Mouse (Mus musculus): ENCODE results near the gene Rassf6. TPM values are rescaled to one million over a fixed set of nuclear protein-coding genes. Genes with fewer than 3 reads are reported as not detected.

Rassf6 gene
- polyA plus RNA-seq, 1 experiment: 0.12 TPM

DNA sequence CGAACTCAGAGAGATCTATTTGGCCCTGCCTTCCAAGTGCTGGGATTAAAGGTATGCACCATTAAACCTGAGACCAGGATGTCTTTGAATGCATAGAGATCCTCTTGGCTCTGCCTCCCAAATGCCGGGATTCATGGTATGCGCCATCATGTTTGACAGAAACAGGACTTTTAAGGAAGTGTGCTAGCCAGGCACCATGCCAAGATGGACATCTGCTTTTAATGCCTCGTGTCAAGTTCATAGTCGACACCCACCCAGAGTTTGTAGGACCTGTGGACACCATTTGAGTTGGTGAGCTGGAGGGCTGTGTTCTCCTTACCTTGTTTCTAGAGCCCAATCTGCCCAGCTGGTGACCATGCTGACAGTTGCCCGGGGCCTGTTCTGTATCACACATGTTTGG lies 48.5 kb downstream of the Rassf6 start:
- Histone ChIP-seq H3K79me3 (ENCODE audit: low read depth) (no peaks in the 10 kb centered on the region), H3K4me3 (ENCODE audit: insufficient read depth, poor library complexity, severe bottlenecking) (no peak overlapping the region), H3K27me3 (ENCODE audit: control insufficient read depth, insufficient read depth, insufficient read length) (no peaks in the 10 kb centered on the region), H3ac (ENCODE audit: control insufficient read depth, insufficient read length, low read depth) (no peak overlapping the region), H3K79me2 (ENCODE audit: control insufficient read depth, insufficient read depth) (no peaks in the 10 kb centered on the region), H3K36me3 (ENCODE audit: control insufficient read depth, insufficient read depth) (no peaks in the 10 kb centered on the region)
- TF ChIP-seq FOSL1 (IDR thresholded peaks at IDR 0.05; ENCODE audit: insufficient read depth, low read length, poor library complexity, severe bottlenecking): no peak
- no peak for TF ChIP-seq USF1 (IDR thresholded peaks at IDR 0.05; ENCODE audit: low read depth)
- TF ChIP-seq CTCF (IDR thresholded peaks at IDR 0.05; ENCODE audit: control insufficient read depth, insufficient read depth, insufficient read length): no peak
- TF ChIP-seq MYOD1 (IDR thresholded peaks at IDR 0.05; ENCODE audit: control insufficient read depth, insufficient read length, low read depth): no peak
- TF ChIP-seq MAX (IDR thresholded peaks at IDR 0.05): no peak
- TF ChIP-seq MYOG (IDR thresholded peaks at IDR 0.05; ENCODE audit: control insufficient read depth, extremely low read depth, insufficient read length): no peak
- no peak for TF ChIP-seq CEBPB (IDR thresholded peaks at IDR 0.05; ENCODE audit: low read depth)

DNA sequence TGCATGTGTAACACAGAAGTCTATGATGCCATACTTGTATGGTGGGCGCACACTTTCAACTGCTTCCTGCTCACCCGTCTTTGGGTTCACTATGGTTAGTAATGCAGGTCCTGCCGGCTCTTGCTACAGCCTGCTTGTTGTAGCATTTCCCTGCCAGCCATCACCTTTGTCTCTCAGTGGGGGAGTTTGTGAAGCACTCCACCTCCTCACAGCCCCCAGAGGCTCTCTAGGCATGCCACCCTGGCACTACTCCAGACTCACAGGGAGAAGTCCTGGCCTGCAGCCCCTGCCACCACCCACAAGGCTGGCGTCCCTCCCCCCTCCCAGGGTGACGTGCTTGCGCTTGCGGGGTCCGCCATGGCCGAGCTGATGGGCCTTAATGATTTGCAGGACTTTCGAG lies 49.8 kb downstream of the Rassf6 start:
- H3K79me2 ChIP-seq (ENCODE audit: control insufficient read depth, insufficient read depth): no peaks in the 10 kb centered on the region
- H3K27me3 ChIP-seq (ENCODE audit: control insufficient read depth, insufficient read depth, insufficient read length): no peaks in the 10 kb centered on the region
- no peak overlapping the region for H3K4me3 ChIP-seq (ENCODE audit: insufficient read depth, poor library complexity, severe bottlenecking)
- no peak overlapping the region for H3ac ChIP-seq (ENCODE audit: control insufficient read depth, insufficient read length, low read depth)
- H3K36me3 ChIP-seq (ENCODE audit: control insufficient read depth, insufficient read depth): no peaks in the 10 kb centered on the region
- H3K79me3 ChIP-seq (ENCODE audit: low read depth): no peaks in the 10 kb centered on the region
- TF ChIP-seq CEBPB (IDR thresholded peaks at IDR 0.05; ENCODE audit: low read depth): no peak
- no peak for TF ChIP-seq CTCF (IDR thresholded peaks at IDR 0.05; ENCODE audit: control insufficient read depth, insufficient read depth, insufficient read length)
- no peak for TF ChIP-seq MYOD1 (IDR thresholded peaks at IDR 0.05; ENCODE audit: control insufficient read depth, insufficient read length, low read depth)
- no peak for TF ChIP-seq MAX (IDR thresholded peaks at IDR 0.05)
- TF ChIP-seq MYOG (IDR thresholded peaks at IDR 0.05; ENCODE audit: control insufficient read depth, extremely low read depth, insufficient read length): no peak
- no peak for TF ChIP-seq FOSL1 (IDR thresholded peaks at IDR 0.05; ENCODE audit: insufficient read depth, low read length, poor library complexity, severe bottlenecking)
- TF ChIP-seq USF1 (IDR thresholded peaks at IDR 0.05; ENCODE audit: low read depth): no peak

DNA sequence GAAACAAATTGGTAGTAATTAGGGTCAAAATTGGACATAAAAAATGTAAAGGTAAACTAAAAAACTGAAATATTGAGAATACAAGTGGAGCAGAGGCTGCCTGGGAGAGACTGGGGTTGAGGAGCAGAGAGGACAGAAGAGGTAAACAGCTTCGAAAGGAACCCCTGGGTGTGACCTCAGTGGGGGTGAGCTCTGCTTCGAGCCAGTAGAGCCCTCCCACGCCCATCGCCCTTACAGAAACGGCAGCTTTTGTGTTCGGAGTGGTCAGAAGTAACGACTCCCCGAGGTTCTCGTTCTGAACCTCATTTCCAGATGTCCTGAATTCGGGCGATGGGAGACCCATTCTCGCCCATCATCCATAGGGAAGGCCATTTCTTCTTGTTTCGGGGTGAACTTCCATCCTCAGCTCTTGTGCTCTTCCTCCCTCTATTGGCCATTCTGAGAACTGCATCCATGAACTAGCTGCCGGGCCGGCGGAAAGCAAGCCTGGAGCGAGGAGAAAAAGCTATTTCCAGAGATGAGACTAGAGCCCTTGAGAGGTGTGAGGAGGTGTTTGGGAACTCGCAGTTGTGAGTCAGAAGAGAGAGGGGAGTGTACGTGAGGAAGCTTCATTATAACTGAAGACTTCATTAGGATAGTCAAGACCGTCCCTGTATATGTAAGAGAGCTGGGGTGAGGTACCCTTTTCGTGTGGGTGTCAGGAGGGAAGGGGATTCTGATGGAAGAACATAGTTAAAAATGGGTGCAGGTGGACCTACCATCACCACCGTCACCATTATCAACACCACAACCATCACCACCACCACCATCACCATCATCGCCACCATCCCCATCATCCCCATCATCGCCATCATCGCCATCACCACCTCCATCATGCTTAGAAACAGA lies 51.5 kb downstream of the Rassf6 start:
- no peaks in the 10 kb centered on the region for H3K79me2 ChIP-seq (ENCODE audit: control insufficient read depth, insufficient read depth)
- no peaks in the 10 kb centered on the region for H3K79me3 ChIP-seq (ENCODE audit: low read depth)
- no peak overlapping the region for H3ac ChIP-seq (ENCODE audit: control insufficient read depth, insufficient read length, low read depth)
- H3K4me3 ChIP-seq (ENCODE audit: insufficient read depth, poor library complexity, severe bottlenecking): no peak overlapping the region
- no peak for TF ChIP-seq MYOG (IDR thresholded peaks at IDR 0.05; ENCODE audit: control insufficient read depth, extremely low read depth, insufficient read length)
- no peak for TF ChIP-seq MAX (IDR thresholded peaks at IDR 0.05)
- peaks cover 9% of the 10 kb centered on the region for H3K27me3 ChIP-seq (ENCODE audit: control insufficient read depth, insufficient read depth, insufficient read length)
- H3K36me3 ChIP-seq (ENCODE audit: control insufficient read depth, insufficient read depth): no peaks in the 10 kb centered on the region

DNA sequence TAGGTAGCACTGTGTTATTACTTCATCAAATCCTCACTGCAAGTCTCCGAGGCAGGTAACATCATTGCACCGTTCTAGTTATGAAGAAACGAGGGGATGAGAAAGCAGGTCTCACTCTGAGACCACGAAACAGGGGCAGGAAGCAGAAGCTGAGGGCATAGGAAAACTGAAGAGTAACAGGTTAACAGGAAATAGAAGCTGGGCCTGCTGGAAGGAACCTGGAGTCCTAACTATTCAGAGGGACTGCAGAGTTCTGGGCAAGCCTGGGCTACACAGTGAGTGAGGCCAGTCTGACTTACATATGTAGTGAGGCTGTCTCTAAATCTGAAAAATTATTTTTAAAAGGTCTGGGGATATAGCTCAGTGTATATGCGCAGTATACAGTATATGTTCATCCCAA lies 52.4 kb downstream of the Rassf6 start:
- no peak overlapping the region for H3K4me3 ChIP-seq (ENCODE audit: insufficient read depth, poor library complexity, severe bottlenecking)
- H3K79me2 ChIP-seq (ENCODE audit: control insufficient read depth, insufficient read depth): no peaks in the 10 kb centered on the region
- H3K36me3 ChIP-seq (ENCODE audit: control insufficient read depth, insufficient read depth): no peaks in the 10 kb centered on the region
- no peak overlapping the region for H3ac ChIP-seq (ENCODE audit: control insufficient read depth, insufficient read length, low read depth)
- H3K27me3 ChIP-seq (ENCODE audit: control insufficient read depth, insufficient read depth, insufficient read length): peaks cover 14% of the 10 kb centered on the region
- H3K79me3 ChIP-seq (ENCODE audit: low read depth): no peaks in the 10 kb centered on the region
- no peak for TF ChIP-seq MYOD1 (IDR thresholded peaks at IDR 0.05; ENCODE audit: control insufficient read depth, insufficient read length, low read depth)
- no peak for TF ChIP-seq FOSL1 (IDR thresholded peaks at IDR 0.05; ENCODE audit: insufficient read depth, low read length, poor library complexity, severe bottlenecking)
- no peak for TF ChIP-seq CEBPB (IDR thresholded peaks at IDR 0.05; ENCODE audit: low read depth)
- TF ChIP-seq CTCF (IDR thresholded peaks at IDR 0.05; ENCODE audit: control insufficient read depth, insufficient read depth, insufficient read length): no peak
- no peak for TF ChIP-seq MAX (IDR thresholded peaks at IDR 0.05)
- no peak for TF ChIP-seq MYOG (IDR thresholded peaks at IDR 0.05; ENCODE audit: control insufficient read depth, extremely low read depth, insufficient read length)
- TF ChIP-seq USF1 (IDR thresholded peaks at IDR 0.05; ENCODE audit: low read depth): no peak

DNA sequence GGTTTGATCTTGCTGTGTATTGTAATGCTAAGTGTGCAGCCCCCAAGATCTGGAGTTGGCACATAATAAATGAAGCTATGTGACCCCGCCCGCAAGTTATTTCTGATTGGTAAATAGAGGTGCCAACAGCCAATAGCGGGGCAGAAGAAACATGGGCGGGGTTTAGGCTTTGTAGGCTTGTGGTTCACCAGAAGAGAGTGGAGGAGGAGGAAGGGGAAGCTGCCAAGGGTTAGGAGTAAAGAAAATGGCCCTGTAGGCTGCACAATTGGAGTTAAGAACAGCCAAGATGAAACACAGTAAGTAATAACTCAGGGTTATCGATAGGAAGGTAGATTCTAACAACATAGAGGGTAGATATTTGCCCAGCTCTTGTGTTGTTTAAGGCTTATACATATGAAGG lies 53.9 kb downstream of the Rassf6 start:
- Histone ChIP-seq H3K36me3 (ENCODE audit: control insufficient read depth, insufficient read depth) (no peaks in the 10 kb centered on the region), H3K27me3 (ENCODE audit: control insufficient read depth, insufficient read depth, insufficient read length) (peaks cover 22% of the 10 kb centered on the region), H3K4me3 (ENCODE audit: insufficient read depth, poor library complexity, severe bottlenecking) (no peak overlapping the region), H3ac (ENCODE audit: control insufficient read depth, insufficient read length, low read depth) (no peak overlapping the region), H3K79me3 (ENCODE audit: low read depth) (no peaks in the 10 kb centered on the region), H3K79me2 (ENCODE audit: control insufficient read depth, insufficient read depth) (no peaks in the 10 kb centered on the region)
- no peak for TF ChIP-seq FOSL1 (IDR thresholded peaks at IDR 0.05; ENCODE audit: insufficient read depth, low read length, poor library complexity, severe bottlenecking)
- TF ChIP-seq MYOD1 (IDR thresholded peaks at IDR 0.05; ENCODE audit: control insufficient read depth, insufficient read length, low read depth): no peak
- no peak for TF ChIP-seq MYOG (IDR thresholded peaks at IDR 0.05; ENCODE audit: control insufficient read depth, extremely low read depth, insufficient read length)
- no peak for TF ChIP-seq MAX (IDR thresholded peaks at IDR 0.05)
- no peak for TF ChIP-seq CTCF (IDR thresholded peaks at IDR 0.05; ENCODE audit: control insufficient read depth, insufficient read depth, insufficient read length)
- TF ChIP-seq CEBPB (IDR thresholded peaks at IDR 0.05; ENCODE audit: low read depth): no peak
- TF ChIP-seq USF1 (IDR thresholded peaks at IDR 0.05; ENCODE audit: low read depth): no peak

Measured in C2C12 (cell line).